Mouse (Mus musculus) lung, adult 2 months (tissue): ENCODE results near the gene Thumpd2.

Source experiments
- CTCF ChIP-seq: fragments of 200-500 bp; IDR thresholded peaks from 2 replicates; pipeline ENCODE4 v1.5.1; 2011; ENCODE audit warnings: mild to moderate bottlenecking, low read length, control low read depth; ENCODE audit not compliant: insufficient read depth
- POLR2A ChIP-seq: fragments of 200-500 bp; IDR thresholded peaks from 2 replicates; pipeline ENCODE4 v1.6.1; 2011; ENCODE audit warnings: low read depth, mild to moderate bottlenecking, control low read depth, low read length, borderline replicate concordance; ENCODE audit errors: extremely low read depth

DNA sequence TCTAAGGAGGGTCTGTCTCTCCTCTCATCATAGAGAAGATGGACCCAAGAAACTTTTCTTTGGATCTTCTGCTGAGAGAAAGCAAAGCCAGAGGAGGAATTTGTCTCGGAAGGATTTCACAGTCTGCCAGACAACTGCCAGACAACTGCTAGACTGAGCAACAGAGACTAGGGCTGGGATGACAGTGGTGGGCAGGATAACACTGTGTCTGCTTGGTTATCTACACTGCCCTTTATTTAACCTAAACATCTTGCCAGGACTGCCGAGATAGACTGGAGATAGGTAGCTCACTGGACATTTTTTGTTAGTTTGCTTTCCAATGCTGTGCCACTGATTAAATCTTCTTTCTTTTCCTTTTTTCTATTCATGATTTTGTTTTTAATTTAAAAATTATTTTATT is 23.2 kb downstream of the Thumpd2 start:
- TF ChIP-seq POLR2A (no peak), CTCF (no peak)
